Mouse (Mus musculus) forebrain, embryonic 13.5 days (tissue): Measurements from ENCODE around the gene Pah. TPM values are rescaled to one million over a fixed set of nuclear protein-coding genes. Genes with fewer than 3 reads are reported as not detected.

ENCODE experiments used
- ATAC-seq: fragments of 200-750 bp; cut with Nextera tagmentation; 2 replicates; pipeline ENCODE4 v1.8.0; 2017
- H3K27ac ChIP-seq: fragments of 300-500 bp; sonication (generic); 2 replicates; pipeline ENCODE4 v1.5.1; 2015; ENCODE audit warnings: inconsistent platforms, mild to moderate bottlenecking, moderate library complexity
- H3K27me3 ChIP-seq: fragments of 300-500 bp; sonication (generic); 2 replicates; pipeline ENCODE4 v1.6.1; 2015; ENCODE audit warnings: mild to moderate bottlenecking, inconsistent platforms
- H3K36me3 ChIP-seq: fragments of 300-500 bp; sonication (generic); 2 replicates; pipeline ENCODE4 v1.6.1; 2015; ENCODE audit warnings: mild to moderate bottlenecking, inconsistent platforms; ENCODE audit not compliant: poor library complexity, severe bottlenecking
- H3K4me1 ChIP-seq: fragments of 300-500 bp; sonication (generic); 2 replicates; pipeline ENCODE4 v1.6.1; 2015; ENCODE audit warnings: inconsistent platforms
- H3K4me2 ChIP-seq: fragments of 300-500 bp; sonication (generic); 2 replicates; pipeline ENCODE4 v1.6.1; 2015; ENCODE audit warnings: inconsistent platforms, mild to moderate bottlenecking, moderate library complexity
- H3K4me3 ChIP-seq: fragments of 300-500 bp; sonication (generic); 2 replicates; pipeline ENCODE4 v1.5.1; 2015; ENCODE audit warnings: mild to moderate bottlenecking, inconsistent platforms
- H3K9ac ChIP-seq: fragments of 300-500 bp; sonication (generic); 2 replicates; pipeline ENCODE4 v1.6.1; 2015; ENCODE audit warnings: mild to moderate bottlenecking, inconsistent platforms
- H3K9me3 ChIP-seq: fragments of 300-500 bp; sonication (generic); replicated peaks from 2 replicates; pipeline ENCODE4 v1.6.1; 2016; ENCODE audit warnings: inconsistent platforms
- WGBS: fragments of 180-500 bp; shearing (Covaris S2); methylation state at CpG from one replicate; pipeline ENCODE4 v1.1.7; 2015; 5-methylcytosine and 5-hydroxymethylcytosine counted together
- polyA plus RNA-seq: library from polyadenylated mRNA; unstranded; fragments of >200 nt; fragmentation: Nextera tagmentation; extraction: Ambion mirVana; gene quantifications from 2 replicates; pipeline ENCODE4 v1.2.1, GENCODE M21; 2015

Pah gene
- polyA plus RNA-seq, 1 experiment from 2014 or later, result not detected

DNA sequence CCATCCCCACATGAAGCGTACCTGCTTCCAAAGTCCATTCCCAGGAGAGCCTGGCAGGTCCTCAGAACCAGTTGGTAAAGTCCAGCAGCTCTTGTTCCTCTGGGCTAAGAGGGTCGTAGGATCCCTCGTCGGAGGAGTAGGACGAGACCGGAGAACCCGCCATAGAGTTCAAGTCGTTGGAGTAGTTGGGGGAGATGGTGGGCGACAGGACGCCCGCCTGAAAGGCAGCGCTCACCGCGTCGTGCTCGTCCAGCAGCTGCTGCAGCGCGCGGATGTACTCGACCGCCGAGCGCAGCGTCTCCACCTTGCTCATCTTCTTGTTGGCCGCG, 29.3 kb upstream of the Pah start:
- H3K4me2 ChIP-seq, result peak overlapping the region; percentile 80
- no peak for ATAC-seq
- H3K36me3 ChIP-seq, result no peaks in the 10 kb centered on the region
- peak overlapping the region; percentile 94 for H3K4me3 ChIP-seq
- H3K9ac ChIP-seq, result peak overlapping the region; percentile 98
- peaks cover 65% of the 10 kb centered on the region for H3K4me1 ChIP-seq
- peaks cover 17% of the 10 kb centered on the region for H3K27me3 ChIP-seq
- under 1% methylated on average over 26 of the region's 26 CpGs for WGBS
- peak overlapping the region; percentile 96 for H3K27ac ChIP-seq
- no peaks in the 10 kb centered on the region for H3K9me3 ChIP-seq

DNA sequence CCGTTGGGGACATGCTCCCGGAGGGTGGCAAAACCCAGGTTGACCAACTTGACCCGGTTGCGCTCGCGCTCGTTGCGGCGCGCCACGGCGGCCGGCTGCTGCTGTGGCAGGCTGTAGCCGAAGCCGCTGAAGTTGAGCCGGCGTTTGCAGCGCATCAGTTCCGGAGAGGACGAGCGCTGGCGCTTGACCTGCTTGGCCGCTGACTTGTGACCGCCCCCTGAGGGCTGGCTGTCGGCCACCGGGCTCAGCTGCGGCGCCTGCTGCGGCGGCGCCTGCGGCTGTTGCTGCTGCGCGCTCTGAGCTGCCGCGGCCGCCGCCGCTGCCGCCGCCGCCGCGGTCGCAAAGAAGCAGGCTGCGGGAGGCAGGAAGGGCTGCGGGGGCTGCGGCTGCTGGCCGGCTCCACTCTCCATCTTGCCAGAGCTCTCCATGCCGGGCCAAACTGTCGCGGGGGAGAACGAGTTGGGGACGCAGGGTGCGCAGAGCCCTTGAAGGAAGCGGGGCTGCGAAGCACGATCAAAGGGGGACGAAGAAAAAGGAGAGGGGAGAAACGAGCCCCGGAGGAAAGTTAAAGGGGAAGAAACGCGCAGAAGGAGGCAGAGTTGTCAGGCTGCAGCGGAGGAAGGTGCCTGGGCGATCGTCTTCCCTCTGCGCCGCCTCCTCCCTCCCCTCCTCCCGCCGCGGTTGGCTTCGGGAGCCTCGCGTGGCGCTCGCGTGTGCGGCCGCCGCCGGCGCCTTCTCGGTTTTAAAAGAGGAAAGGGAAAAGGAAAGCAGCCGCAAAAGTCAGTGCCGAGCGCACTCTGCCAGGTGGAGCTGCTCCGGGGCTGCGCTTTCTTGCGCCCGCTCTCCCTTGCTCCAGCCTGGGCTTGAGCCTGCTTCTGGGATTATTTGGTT, 28.7 kb upstream of the Pah start:
- H3K36me3 ChIP-seq, result no peaks in the 10 kb centered on the region
- H3K27ac ChIP-seq, result peak overlapping the region; percentile 96
- peak overlapping the region; percentile 94 for H3K4me3 ChIP-seq
- ATAC-seq, result peak; percentile 5
- peaks cover 1% of the 10 kb centered on the region for H3K9me3 ChIP-seq
- H3K27me3 ChIP-seq, result peaks cover 20% of the 10 kb centered on the region
- under 1% methylated on average over 75 of the region's 90 CpGs for WGBS
- H3K4me2 ChIP-seq, result peak overlapping the region; percentile 80
- H3K9ac ChIP-seq, result peak overlapping the region; percentile 98
- peaks cover 59% of the 10 kb centered on the region for H3K4me1 ChIP-seq

DNA sequence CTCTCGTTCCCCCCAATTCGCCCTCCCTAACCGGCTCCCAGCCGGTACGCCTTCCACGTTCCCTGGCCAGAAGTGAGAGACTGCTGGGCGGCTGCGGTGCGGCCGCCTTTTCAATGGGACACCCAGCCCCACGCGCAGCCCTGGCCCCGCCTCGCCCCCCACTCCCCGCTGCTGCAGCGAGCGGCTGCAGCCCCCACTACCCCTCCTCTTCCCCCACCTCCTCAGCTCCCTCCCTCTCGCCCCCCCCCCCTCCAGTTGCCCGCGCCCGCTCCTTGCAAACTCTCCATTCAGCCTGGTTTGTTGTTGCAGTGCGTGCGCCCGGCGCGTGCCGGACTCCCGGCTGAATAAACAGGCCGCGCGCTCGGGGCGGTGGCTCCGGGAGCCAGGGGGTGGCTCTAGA, 28.0 kb upstream of the Pah start, which contains the start of gene Ascl1:
TSS of gene Ascl1 (minus strand) at position 85 of the 400 bp plus-strand sequence.
- Histone ChIP-seq H3K36me3 (no peaks in the 10 kb centered on the region), H3K9me3 (peaks cover 3% of the 10 kb centered on the region), H3K4me1 (peaks cover 52% of the 10 kb centered on the region), H3K4me3 (peak within 1 kb of the TSS; percentile 94), H3K27ac (peak within 1 kb of the TSS; percentile 96), H3K9ac (peak within 1 kb of the TSS; percentile 98), H3K27me3 (peaks cover 22% of the 10 kb centered on the region), H3K4me2 (peak within 1 kb of the TSS; percentile 80)
- ATAC-seq, result peak; percentile 54
- 1% methylated on average over 30 of the region's 34 CpGs for WGBS

GRCm38 (mm10) chr10:87494176-87494575, 27.4 kb upstream of the Pah start:
- no peak; the same call in 1 of the 2 replicates for ATAC-seq
- Histone ChIP-seq H3K9me3 (peaks cover 3% of the 10 kb centered on the region), H3K4me3 (peak overlapping the region; percentile 94), H3K27me3 (peaks cover 27% of the 10 kb centered on the region), H3K4me1 (peaks cover 47% of the 10 kb centered on the region), H3K27ac (peak overlapping the region; percentile 96), H3K4me2 (peak overlapping the region; percentile 80), H3K9ac (peak overlapping the region; percentile 58), H3K36me3 (no peaks in the 10 kb centered on the region)
- 3% methylated on average over 4 of the region's 4 CpGs for WGBS

- 0% methylated on average over 18 of the region's 18 CpGs for WGBS
- peaks cover 27% of the 10 kb centered on the region for H3K27me3 ChIP-seq
- peak overlapping the region; percentile 96 for H3K27ac ChIP-seq
- H3K9ac ChIP-seq, result peak overlapping the region; percentile 58
- peak overlapping the region; percentile 80 for H3K4me2 ChIP-seq
- peaks cover 43% of the 10 kb centered on the region for H3K4me1 ChIP-seq
- ATAC-seq, result peak; percentile 62
- H3K9me3 ChIP-seq, result peaks cover 3% of the 10 kb centered on the region
- peak overlapping the region; percentile 94 for H3K4me3 ChIP-seq
- no peaks in the 10 kb centered on the region for H3K36me3 ChIP-seq
Observed at GRCm38 (mm10) chr10:87494596-87494995, 27.0 kb upstream of the Pah start.

GRCm38 (mm10) chr10:87497056-87497455, 24.5 kb upstream of the Pah start:
- ATAC-seq, result no peak
- Histone ChIP-seq H3K4me3 (no peak overlapping the region), H3K36me3 (no peaks in the 10 kb centered on the region), H3K4me2 (no peak overlapping the region), H3K9ac (no peak overlapping the region), H3K4me1 (peaks cover 43% of the 10 kb centered on the region), H3K27me3 (peaks cover 27% of the 10 kb centered on the region), H3K27ac (no peak overlapping the region), H3K9me3 (peaks cover 3% of the 10 kb centered on the region)
- 93% methylated on average over 2 of the region's 2 CpGs for WGBS

DNA sequence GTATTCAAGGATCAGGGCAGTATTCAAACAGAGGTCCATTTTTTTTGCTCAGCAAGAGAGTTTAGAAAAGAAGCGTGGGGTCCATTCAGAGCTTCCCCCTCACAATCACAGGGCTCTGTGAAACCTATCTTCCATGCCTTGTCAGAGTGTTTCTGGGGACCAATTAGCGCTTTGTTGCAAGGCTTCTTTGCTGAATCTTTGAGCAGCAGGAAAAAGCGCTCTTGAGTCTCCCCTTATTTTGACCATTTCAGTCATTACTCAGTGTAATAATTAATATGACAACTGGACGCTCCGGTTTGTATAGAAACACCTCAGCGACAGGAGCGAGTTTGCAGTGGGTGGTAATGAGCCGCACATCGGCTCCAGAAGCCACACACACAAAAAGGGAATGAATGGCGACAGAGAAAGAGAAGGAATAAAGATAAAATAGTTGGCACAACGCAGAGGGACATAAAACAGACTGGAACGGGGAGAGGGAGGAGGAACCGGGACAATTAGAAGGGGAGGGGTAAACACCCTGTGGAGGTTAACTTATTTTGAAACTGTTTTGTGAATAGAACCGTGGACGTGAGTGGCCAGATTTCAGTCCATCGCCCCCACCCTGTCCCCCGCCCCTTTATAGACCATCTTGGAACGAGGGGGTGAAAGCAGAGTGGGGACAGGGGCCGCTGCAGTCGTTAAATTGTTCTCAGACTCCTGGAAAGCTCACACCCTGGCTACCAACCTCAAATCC, 20.5 kb upstream of the Pah start:
- Histone ChIP-seq H3K4me3 (peak overlapping the region; percentile 29), H3K9me3 (peaks cover 3% of the 10 kb centered on the region), H3K27ac (peak overlapping the region; percentile 52), H3K4me1 (peaks cover 38% of the 10 kb centered on the region), H3K36me3 (no peaks in the 10 kb centered on the region), H3K27me3 (peaks cover 25% of the 10 kb centered on the region), H3K4me2 (peak overlapping the region; percentile 58), H3K9ac (peak overlapping the region; percentile 50)
- ATAC-seq, result peak; percentile 52
- under 1% methylated on average over 20 of the region's 20 CpGs for WGBS

GRCm38 (mm10) chr10:87501659-87502042, 19.9 kb upstream of the Pah start:
- H3K4me1 ChIP-seq, result peaks cover 38% of the 10 kb centered on the region
- H3K9ac ChIP-seq, result peak overlapping the region; percentile 50
- whole genome bisulfite sequencing, result 3% methylated on average over 7 of the region's 7 CpGs
- peaks cover 22% of the 10 kb centered on the region for H3K27me3 ChIP-seq
- no peaks in the 10 kb centered on the region for H3K36me3 ChIP-seq
- H3K4me3 ChIP-seq, result peak overlapping the region; percentile 29
- H3K9me3 ChIP-seq, result peaks cover 3% of the 10 kb centered on the region
- peak; percentile 70 for ATAC-seq
- H3K4me2 ChIP-seq, result peak overlapping the region; percentile 58
- H3K27ac ChIP-seq, result peak overlapping the region; percentile 52

GRCm38 (mm10) chr10:87502283-87502682, 19.3 kb upstream of the Pah start:
- Histone ChIP-seq H3K4me1 (peaks cover 38% of the 10 kb centered on the region), H3K36me3 (no peaks in the 10 kb centered on the region), H3K9me3 (peaks cover 3% of the 10 kb centered on the region), H3K4me3 (no peak overlapping the region), H3K27ac (peak overlapping the region; percentile 52), H3K4me2 (peak overlapping the region; percentile 58; the same call in 1 of the 2 replicates), H3K9ac (no peak overlapping the region), H3K27me3 (peaks cover 16% of the 10 kb centered on the region)
- no peak for ATAC-seq
- 8% methylated on average over 5 of the region's 5 CpGs for WGBS

DNA sequence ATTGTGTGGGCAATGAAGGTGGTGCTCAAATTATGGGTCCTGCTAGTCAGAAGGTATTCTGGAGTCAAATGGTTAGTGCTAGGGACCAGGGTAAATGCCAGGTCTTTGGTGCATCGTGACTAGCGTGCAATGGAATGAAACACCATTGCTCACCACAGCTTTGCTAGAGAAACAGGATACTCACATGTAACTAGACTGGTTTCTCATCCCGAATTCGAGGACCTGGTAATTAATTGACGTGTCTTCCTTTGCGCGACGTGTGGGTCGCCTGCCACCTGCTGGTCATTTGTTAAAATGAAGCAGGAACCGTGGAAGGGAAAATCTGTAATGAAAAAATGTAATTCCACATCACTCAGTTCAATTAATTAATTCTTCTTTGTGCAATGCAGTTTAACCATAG, 17.6 kb upstream of the Pah start:
- Histone ChIP-seq H3K4me2 (no peak overlapping the region), H3K27ac (no peak overlapping the region), H3K4me1 (peaks cover 38% of the 10 kb centered on the region), H3K4me3 (no peak overlapping the region), H3K27me3 (peaks cover 8% of the 10 kb centered on the region; the same call in 1 of the 2 replicates), H3K9me3 (no peaks in the 10 kb centered on the region), H3K9ac (no peak overlapping the region), H3K36me3 (no peaks in the 10 kb centered on the region)
- WGBS, result 1% methylated on average over 10 of the region's 10 CpGs
- peak; percentile 66 for ATAC-seq

GRCm38 (mm10) chr10:87508581-87508980, 13.0 kb upstream of the Pah start:
- no peak overlapping the region for H3K4me2 ChIP-seq
- H3K4me1 ChIP-seq, result 0 out of 2 replicates have a peak, but pooled peaks cover 4% of the 10 kb centered on the region
- no peak overlapping the region for H3K4me3 ChIP-seq
- no peaks in the 10 kb centered on the region for H3K9me3 ChIP-seq
- no peak overlapping the region for H3K27ac ChIP-seq
- no peaks in the 10 kb centered on the region for H3K36me3 ChIP-seq
- H3K27me3 ChIP-seq, result no peaks in the 10 kb centered on the region
- H3K9ac ChIP-seq, result no peak overlapping the region
- no peak for ATAC-seq
- 95% methylated on average over 4 of the region's 4 CpGs for WGBS

DNA sequence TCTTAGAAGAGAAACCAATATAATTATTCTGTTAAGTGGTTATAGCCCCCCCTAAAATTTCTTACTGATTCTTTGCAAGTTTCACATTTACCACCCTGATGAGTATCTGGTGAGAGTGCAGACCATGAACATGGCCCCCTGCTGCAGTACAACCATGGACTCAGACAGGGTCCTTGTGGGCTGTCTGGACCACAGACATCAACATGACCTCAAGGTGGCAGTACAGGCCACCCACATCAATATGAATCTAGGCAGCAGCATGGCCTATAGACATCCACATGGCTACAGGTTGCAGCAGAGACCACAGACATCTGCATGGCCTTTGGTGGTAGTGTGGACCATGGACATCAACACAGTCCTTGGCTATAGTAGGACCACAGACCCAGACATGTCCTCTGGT, 8.5 kb upstream of the Pah start:
- Histone ChIP-seq H3K27ac (no peak overlapping the region), H3K27me3 (no peaks in the 10 kb centered on the region), H3K36me3 (no peaks in the 10 kb centered on the region), H3K9ac (no peak overlapping the region), H3K9me3 (no peaks in the 10 kb centered on the region), H3K4me2 (no peak overlapping the region), H3K4me1 (no peaks in the 10 kb centered on the region), H3K4me3 (no peak overlapping the region)
- ATAC-seq, result no peak
